Mouse (Mus musculus): ENCODE measurements at regions not wholly inside any gene's neighbourhood (a gene's known extent, or its start where the extent isn't known, plus 50 kb on each side); places are given as distances from the start of the nearest gene placed in this dataset.
"Not testable (repeated sequence)": the region's sequence is repeated elsewhere in the genome, so short reads cannot be mapped to it uniquely, and the experiment has no call there.

GRCm38 (mm10) chr7:83394156-83394555 lies 190.6 kb upstream of the Tmc3 start:
- DNase-seq (ENCODE audit: low read depth): no peak

GRCm38 (mm10) chr7:83399668-83400067 lies 185.1 kb upstream of the Tmc3 start:
- no peak for DNase-seq (ENCODE audit: low read depth)

- no peak for DNase-seq (ENCODE audit: low read depth)
Measured at GRCm38 (mm10) chr7:83401001-83401400, 183.7 kb upstream of the Tmc3 start.

GRCm38 (mm10) chr7:83412745-83413144 lies 172.0 kb upstream of the Tmc3 start:
- DNase-seq (ENCODE audit: low read depth): not testable (repeated sequence)

GRCm38 (mm10) chr7:83429929-83430556 lies 154.7 kb upstream of the Tmc3 start:
- no peak for DNase-seq (ENCODE audit: low read depth)

- no peak for DNase-seq (ENCODE audit: low read depth)
Measured at GRCm38 (mm10) chr7:83431094-83431493, 153.6 kb upstream of the Tmc3 start.

- DNase-seq (ENCODE audit: low read depth): no peak
Measured at GRCm38 (mm10) chr7:83432843-83433242, 151.9 kb upstream of the Tmc3 start.

- no peak for DNase-seq (ENCODE audit: low read depth)
Measured at GRCm38 (mm10) chr7:83433959-83434715, 150.6 kb upstream of the Tmc3 start.

GRCm38 (mm10) chr7:83438538-83439393 lies 146.0 kb upstream of the Tmc3 start:
- peak; percentile 29 for DNase-seq (ENCODE audit: low read depth)

GRCm38 (mm10) chr7:83443596-83444278 lies 141.0 kb upstream of the Tmc3 start:
- no peak for DNase-seq (ENCODE audit: low read depth)

GRCm38 (mm10) chr7:83444279-83444615 lies 140.5 kb upstream of the Tmc3 start:
- DNase-seq (ENCODE audit: low read depth): no peak

- DNase-seq (ENCODE audit: low read depth): no peak
Measured at GRCm38 (mm10) chr7:83445181-83445926, 139.4 kb upstream of the Tmc3 start.

GRCm38 (mm10) chr7:83450346-83450745 lies 134.4 kb upstream of the Tmc3 start:
- DNase-seq (ENCODE audit: low read depth): no peak

- no peak for DNase-seq (ENCODE audit: low read depth)
Measured at GRCm38 (mm10) chr7:83452309-83452708, 132.4 kb upstream of the Tmc3 start.

- DNase-seq (ENCODE audit: low read depth): no peak
Measured at GRCm38 (mm10) chr7:83459520-83459919, 125.2 kb upstream of the Tmc3 start.

- no peak for DNase-seq (ENCODE audit: low read depth)
Measured at GRCm38 (mm10) chr7:83467006-83467405, 117.7 kb upstream of the Tmc3 start.

GRCm38 (mm10) chr7:83469856-83470255 lies 114.9 kb upstream of the Tmc3 start:
- not testable (repeated sequence) for DNase-seq (ENCODE audit: low read depth)

- no peak for DNase-seq (ENCODE audit: low read depth)
Measured at GRCm38 (mm10) chr7:83471111-83471510, 113.6 kb upstream of the Tmc3 start.

- DNase-seq (ENCODE audit: low read depth): no peak
Measured at GRCm38 (mm10) chr7:83474471-83474870, 110.3 kb upstream of the Tmc3 start.

GRCm38 (mm10) chr7:83474986-83475385 lies 109.7 kb upstream of the Tmc3 start:
- DNase-seq (ENCODE audit: low read depth): no peak

- no peak for DNase-seq (ENCODE audit: low read depth)
Measured at GRCm38 (mm10) chr7:83475438-83476160, 109.1 kb upstream of the Tmc3 start.

Measured in 416B (cell line).